Mouse (Mus musculus) kidney, embryonic 15.5 days (tissue): ENCODE measurements at regions not wholly inside any gene's neighbourhood (a gene's known extent, or its start where the extent isn't known, plus 50 kb on each side); places are given as distances from the start of the nearest gene placed in this dataset.
A peak's percentile ranks its signal among the peaks of the same experiment; 100 is the strongest.

ENCODE experiments used
- ATAC-seq: fragments of 200-750 bp; cut with Nextera tagmentation; replicated peaks from 2 replicates; pipeline ENCODE4 v1.8.0; 2017; ENCODE audit warnings: moderate TSS enrichment; ENCODE audit not compliant: low FRiP score
- H3K27ac ChIP-seq: fragments of 300-500 bp; sonication (generic); 2 replicates; pipeline ENCODE4 v1.5.1; 2015; ENCODE audit warnings: mild to moderate bottlenecking, inconsistent platforms
- H3K27me3 ChIP-seq: fragments of 300-500 bp; sonication (generic); 2 replicates; pipeline ENCODE4 v1.6.1; 2015; ENCODE audit warnings: inconsistent platforms
- H3K36me3 ChIP-seq: fragments of 300-500 bp; sonication (generic); 2 replicates; pipeline ENCODE4 v1.6.1; 2015; ENCODE audit warnings: inconsistent platforms
- H3K4me1 ChIP-seq: fragments of 300-500 bp; sonication (generic); 2 replicates; pipeline ENCODE4 v1.6.1; 2015; ENCODE audit warnings: inconsistent platforms
- H3K4me2 ChIP-seq: fragments of 300-500 bp; sonication (generic); 2 replicates; pipeline ENCODE4 v1.6.1; 2015; ENCODE audit warnings: moderate library complexity, mild to moderate bottlenecking, inconsistent platforms
- H3K4me3 ChIP-seq: fragments of 300-500 bp; sonication (generic); replicated peaks from 2 replicates; pipeline ENCODE4 v1.5.1; 2015; ENCODE audit warnings: mild to moderate bottlenecking, inconsistent platforms
- H3K9ac ChIP-seq: fragments of 300-500 bp; sonication (generic); 2 replicates; pipeline ENCODE4 v1.6.1; 2015; ENCODE audit warnings: mild to moderate bottlenecking, inconsistent platforms
- H3K9me3 ChIP-seq: fragments of 300-500 bp; sonication (generic); replicated peaks from 2 replicates; pipeline ENCODE4 v1.6.1; 2016; ENCODE audit warnings: inconsistent platforms
- WGBS: fragments of 180-500 bp; shearing (Covaris S2); methylation state at CpG from one replicate; pipeline ENCODE4 v1.1.7; 2015; ENCODE audit warnings: mixed read lengths; 5-methylcytosine and 5-hydroxymethylcytosine counted together

DNA sequence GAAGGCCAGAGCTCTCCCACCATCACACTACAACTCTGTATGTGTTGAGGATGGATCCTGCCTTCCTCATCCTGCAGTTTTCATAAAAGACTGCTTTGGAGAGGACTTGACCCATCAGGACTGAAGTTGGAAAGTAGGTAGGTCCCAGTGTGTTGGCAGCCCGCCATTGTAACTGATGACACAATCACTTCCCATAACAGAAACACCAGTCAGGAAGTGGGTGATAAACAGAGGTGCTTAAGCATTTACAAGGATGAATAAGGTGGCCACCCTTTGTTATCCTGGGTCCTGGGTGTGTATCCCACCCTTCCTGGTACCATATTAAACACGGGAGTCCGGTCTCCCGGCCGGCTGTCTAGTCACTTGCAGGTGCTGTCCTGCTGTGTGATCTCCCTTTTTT is 118.3 kb downstream of the Snx10 start:
- WGBS, result 83% methylated on average over 5 of the region's 5 CpGs
- ATAC-seq, result no peak
- Histone ChIP-seq H3K9me3 (no peaks in the 10 kb centered on the region), H3K27ac (no peak overlapping the region), H3K9ac (no peak overlapping the region), H3K36me3 (no peaks in the 10 kb centered on the region), H3K4me3 (no peak overlapping the region), H3K27me3 (no peaks in the 10 kb centered on the region), H3K4me2 (no peak overlapping the region), H3K4me1 (no peaks in the 10 kb centered on the region)

- Histone ChIP-seq H3K9ac (no peak overlapping the region), H3K4me2 (no peak overlapping the region), H3K4me1 (no peaks in the 10 kb centered on the region), H3K27me3 (no peaks in the 10 kb centered on the region), H3K27ac (no peak overlapping the region), H3K9me3 (no peaks in the 10 kb centered on the region), H3K4me3 (no peak overlapping the region), H3K36me3 (no peaks in the 10 kb centered on the region)
- no peak for ATAC-seq
- WGBS, result 77% methylated on average over 7 of the region's 7 CpGs
These were observed 125.1 kb downstream of the Snx10 start for GRCm38 (mm10) chr6:51648813-51649212.

GRCm38 (mm10) chr6:51653753-51654152 is 130.1 kb downstream of the Snx10 start:
- Histone ChIP-seq H3K9ac (no peak overlapping the region), H3K4me1 (peaks cover 12% of the 10 kb centered on the region), H3K4me2 (no peak overlapping the region), H3K9me3 (no peaks in the 10 kb centered on the region), H3K36me3 (no peaks in the 10 kb centered on the region), H3K4me3 (no peak overlapping the region), H3K27me3 (no peaks in the 10 kb centered on the region), H3K27ac (no peak overlapping the region)
- 91% methylated on average over 8 of the region's 8 CpGs for WGBS
- no peak for ATAC-seq

- no peak for ATAC-seq
- Histone ChIP-seq H3K9me3 (no peaks in the 10 kb centered on the region), H3K36me3 (no peaks in the 10 kb centered on the region), H3K27ac (no peak overlapping the region), H3K27me3 (no peaks in the 10 kb centered on the region), H3K4me3 (no peak overlapping the region), H3K4me1 (peaks cover 12% of the 10 kb centered on the region), H3K9ac (no peak overlapping the region), H3K4me2 (no peak overlapping the region)
- 94% methylated on average over 4 of the region's 4 CpGs for WGBS
These were observed 131.3 kb downstream of the Snx10 start for GRCm38 (mm10) chr6:51654991-51655390.

DNA sequence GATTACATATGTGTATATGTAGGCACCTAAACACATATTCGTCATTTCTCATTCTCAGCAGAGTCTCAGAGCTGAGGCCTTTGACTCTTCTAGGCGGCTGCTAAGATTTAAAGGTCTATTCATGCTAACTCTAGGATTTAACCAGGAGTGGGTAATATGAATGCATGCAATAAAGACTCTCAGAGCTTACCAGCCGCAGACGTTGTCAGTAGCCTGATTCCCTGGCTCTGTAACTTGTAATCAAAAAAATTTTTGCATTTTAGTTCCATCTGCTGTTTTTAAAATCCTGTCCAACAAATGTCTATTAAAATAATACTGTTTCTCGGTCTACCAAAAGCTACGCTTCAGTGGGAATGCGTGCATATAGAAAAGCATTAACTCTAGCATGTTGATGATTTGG is 132.4 kb downstream of the Snx10 start:
- no peak overlapping the region for H3K27ac ChIP-seq
- no peak for ATAC-seq

DNA sequence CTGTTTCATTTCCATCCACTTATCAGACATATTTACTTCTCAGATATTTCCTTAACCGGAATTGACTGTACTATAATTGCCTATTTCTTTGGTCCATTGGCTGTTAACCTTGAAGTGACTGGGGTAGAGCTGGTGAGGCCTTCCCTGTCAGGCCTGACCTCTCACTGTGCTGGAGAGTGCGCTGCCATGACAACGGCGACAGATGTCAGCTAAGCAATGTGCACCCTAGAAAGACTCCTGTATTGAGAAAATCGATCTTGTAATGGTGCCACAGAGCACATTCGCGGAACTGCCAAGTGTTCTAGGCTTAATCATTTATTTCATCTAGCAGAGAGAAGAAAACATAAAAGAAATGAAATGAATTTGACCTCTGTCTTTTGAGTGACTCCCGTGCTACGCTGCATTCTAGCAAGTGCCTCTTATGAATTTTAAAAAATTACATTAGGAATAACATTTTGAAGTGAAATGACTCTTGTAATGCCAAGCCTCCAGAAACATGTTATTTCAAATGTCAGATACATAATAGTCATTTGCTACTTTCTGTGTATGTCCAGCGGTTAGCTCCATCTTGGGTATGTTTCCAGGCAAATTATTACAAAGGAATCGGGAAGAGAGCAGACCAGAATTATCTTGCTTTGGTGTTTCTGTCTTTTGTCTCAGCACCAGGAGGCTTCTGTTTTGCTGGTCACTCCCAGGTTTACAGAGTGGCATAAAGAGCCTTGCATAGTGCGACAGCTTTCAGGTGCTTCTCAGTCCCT is 133.4 kb downstream of the Snx10 start:
- no peak for ATAC-seq
- Histone ChIP-seq H3K9ac (no peak overlapping the region), H3K36me3 (no peaks in the 10 kb centered on the region), H3K4me2 (no peak overlapping the region), H3K9me3 (no peaks in the 10 kb centered on the region), H3K27ac (no peak overlapping the region), H3K27me3 (no peaks in the 10 kb centered on the region), H3K4me3 (no peak overlapping the region), H3K4me1 (peaks cover 12% of the 10 kb centered on the region)
- WGBS, result 61% methylated on average over 12 of the region's 12 CpGs

More for the DNA sequence above, 132.4 kb downstream of the Snx10 start:
- no peaks in the 10 kb centered on the region for H3K9me3 ChIP-seq
- no peak overlapping the region for H3K4me3 ChIP-seq
- H3K36me3 ChIP-seq, result no peaks in the 10 kb centered on the region
- H3K4me2 ChIP-seq, result no peak overlapping the region
- WGBS, result 83% methylated on average over 7 of the region's 7 CpGs
- H3K27me3 ChIP-seq, result no peaks in the 10 kb centered on the region
- H3K9ac ChIP-seq, result no peak overlapping the region
- H3K4me1 ChIP-seq, result peaks cover 12% of the 10 kb centered on the region

DNA sequence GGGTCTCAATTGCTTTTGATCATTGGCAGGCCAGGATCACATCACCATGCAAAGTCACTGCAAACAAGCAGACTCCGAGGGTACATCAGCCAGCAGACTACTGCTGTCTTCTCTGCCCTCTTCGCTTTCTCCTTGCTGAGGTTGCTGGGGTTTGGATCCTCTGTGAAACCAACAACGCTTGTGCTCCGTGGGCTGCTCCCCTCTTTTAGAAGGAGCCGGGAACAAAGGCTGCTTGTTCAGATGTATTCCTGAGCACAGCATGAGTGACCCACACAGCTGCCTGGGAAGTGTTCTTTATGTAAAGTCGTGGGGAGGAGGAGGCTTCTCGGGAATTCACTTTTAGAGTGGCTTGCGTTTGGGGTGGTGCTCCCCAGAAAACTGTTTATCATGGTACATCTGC is 134.7 kb downstream of the Snx10 start:
- ATAC-seq, result no peak
- H3K36me3 ChIP-seq, result no peaks in the 10 kb centered on the region
- H3K4me2 ChIP-seq, result 0 out of 2 replicates have a peak overlapping the region, but pooled peaks have one; percentile 7
- no peaks in the 10 kb centered on the region for H3K9me3 ChIP-seq
- no peak overlapping the region for H3K9ac ChIP-seq
- H3K27me3 ChIP-seq, result no peaks in the 10 kb centered on the region
- peaks cover 12% of the 10 kb centered on the region for H3K4me1 ChIP-seq
- H3K4me3 ChIP-seq, result no peak overlapping the region
- peak overlapping the region; percentile 32; the same call in 1 of the 2 replicates for H3K27ac ChIP-seq
- WGBS, result 18% methylated on average over 8 of the region's 8 CpGs

- Histone ChIP-seq H3K27ac (no peak overlapping the region), H3K4me1 (peaks cover 3% of the 10 kb centered on the region), H3K36me3 (no peaks in the 10 kb centered on the region), H3K9me3 (no peaks in the 10 kb centered on the region), H3K4me3 (no peak overlapping the region), H3K27me3 (no peaks in the 10 kb centered on the region), H3K4me2 (no peak overlapping the region), H3K9ac (no peak overlapping the region)
- ATAC-seq, result no peak
- WGBS, result 74% methylated on average over 3 of the region's 3 CpGs
These were observed 139.5 kb downstream of the Snx10 start for GRCm38 (mm10) chr6:51663178-51663577.

GRCm38 (mm10) chr6:51664049-51664448 is 140.3 kb downstream of the Snx10 start:
- H3K27me3 ChIP-seq, result no peaks in the 10 kb centered on the region
- no peak overlapping the region for H3K4me2 ChIP-seq
- no peak overlapping the region for H3K27ac ChIP-seq
- ATAC-seq, result no peak
- H3K9ac ChIP-seq, result no peak overlapping the region
- H3K4me1 ChIP-seq, result no peaks in the 10 kb centered on the region
- H3K4me3 ChIP-seq, result no peak overlapping the region
- 90% methylated on average over 5 of the region's 5 CpGs for WGBS
- no peaks in the 10 kb centered on the region for H3K36me3 ChIP-seq
- H3K9me3 ChIP-seq, result no peaks in the 10 kb centered on the region

- H3K9me3 ChIP-seq, result no peaks in the 10 kb centered on the region
- no peak for ATAC-seq
- H3K27me3 ChIP-seq, result 0 out of 2 replicates have a peak, but pooled peaks cover 3% of the 10 kb centered on the region
- H3K4me2 ChIP-seq, result no peak overlapping the region
- no peak overlapping the region for H3K27ac ChIP-seq
- WGBS, result 67% methylated on average over 3 of the region's 3 CpGs
- H3K9ac ChIP-seq, result no peak overlapping the region
- H3K36me3 ChIP-seq, result no peaks in the 10 kb centered on the region
- H3K4me3 ChIP-seq, result no peak overlapping the region
- H3K4me1 ChIP-seq, result no peaks in the 10 kb centered on the region
These were observed 143.3 kb downstream of the Snx10 start for GRCm38 (mm10) chr6:51667022-51667421.

GRCm38 (mm10) chr6:51675342-51675945 is 151.7 kb downstream of the Snx10 start:
- no peak for ATAC-seq
- Histone ChIP-seq H3K9me3 (no peaks in the 10 kb centered on the region), H3K27me3 (0 out of 2 replicates have a peak, but pooled peaks cover 12% of the 10 kb centered on the region), H3K4me2 (no peak overlapping the region), H3K36me3 (no peaks in the 10 kb centered on the region), H3K4me3 (no peak overlapping the region), H3K9ac (no peak overlapping the region), H3K4me1 (peaks cover 8% of the 10 kb centered on the region), H3K27ac (no peak overlapping the region)
- WGBS, result 89% methylated on average over 13 of the region's 13 CpGs

DNA sequence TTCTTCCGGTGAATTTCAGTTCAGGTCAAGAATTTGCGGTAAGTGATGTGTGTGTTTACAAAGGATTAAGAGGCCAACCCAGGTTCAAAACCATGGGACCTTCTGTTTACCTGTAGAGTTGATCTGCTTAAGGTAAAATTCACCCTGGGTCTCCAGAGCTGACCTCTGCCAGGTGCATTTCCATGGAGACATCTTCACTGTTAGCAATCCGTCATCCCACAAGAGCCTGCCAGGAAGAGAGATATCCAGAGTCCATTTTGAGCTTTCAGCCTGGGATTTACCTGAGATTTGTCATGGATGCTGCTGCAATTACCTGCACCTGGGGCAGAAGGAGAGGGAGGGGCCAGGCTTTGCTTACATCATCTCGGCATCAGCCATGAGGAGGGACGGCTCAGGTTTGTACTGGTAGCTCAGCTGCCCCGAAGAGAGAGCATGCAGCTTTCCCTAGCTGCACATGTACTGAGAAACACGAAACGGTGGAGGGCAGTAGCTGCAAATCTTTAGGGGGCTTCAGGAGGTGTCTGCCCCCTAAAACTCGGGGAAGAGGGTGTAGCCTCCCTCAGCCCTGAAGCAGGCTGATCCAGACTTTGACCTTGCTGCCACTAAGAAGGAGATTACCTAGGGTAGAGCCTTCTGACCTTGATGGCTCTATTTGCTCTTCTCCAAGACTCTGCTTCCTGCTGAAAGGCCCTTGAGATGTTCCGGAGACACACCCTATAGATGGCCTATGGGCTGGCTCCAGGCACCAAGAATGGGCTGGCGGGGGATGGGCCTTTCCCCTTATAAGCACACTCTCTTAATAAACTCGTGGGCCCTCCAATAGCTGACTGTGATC is 153.7 kb downstream of the Snx10 start:
- WGBS, result 84% methylated on average over 12 of the region's 12 CpGs
- H3K27me3 ChIP-seq, result 0 out of 2 replicates have a peak, but pooled peaks cover 12% of the 10 kb centered on the region
- no peak overlapping the region for H3K9ac ChIP-seq
- no peaks in the 10 kb centered on the region for H3K9me3 ChIP-seq
- peaks cover 24% of the 10 kb centered on the region for H3K4me1 ChIP-seq
- no peak overlapping the region for H3K4me3 ChIP-seq
- no peak for ATAC-seq
- no peak overlapping the region for H3K27ac ChIP-seq
- no peak overlapping the region for H3K4me2 ChIP-seq
- H3K36me3 ChIP-seq, result no peaks in the 10 kb centered on the region
